Mouse (Mus musculus) midbrain, postnatal 0 days (tissue): ENCODE results near the gene Kmt5b. TPM values are rescaled to one million over a fixed set of nuclear protein-coding genes. Genes with fewer than 3 reads are reported as not detected.

Source experiments
- ATAC-seq: fragments of 200-750 bp; cut with Nextera tagmentation; 2 replicates; pipeline ENCODE4 v1.8.0; 2017; ENCODE audit warnings: moderate number of reproducible peaks, mild to moderate bottlenecking, moderate TSS enrichment, moderate library complexity; ENCODE audit not compliant: low FRiP score
- DNase-seq: peaks from one replicate; pipeline ENCODE4 v3.0.0-alpha.2; 2015; ENCODE audit warnings: low spot score
- H3K27ac ChIP-seq: fragments of 300-500 bp; sonication (generic); 2 replicates; pipeline ENCODE4 v1.5.1; 2014; ENCODE audit warnings: low read depth, mild to moderate bottlenecking, low read length, mixed read lengths
- H3K27me3 ChIP-seq: fragments of 300-500 bp; sonication (generic); 2 replicates; pipeline ENCODE4 v1.6.1; 2014; ENCODE audit warnings: low read length, control low read depth, mixed read lengths; ENCODE audit not compliant: insufficient read depth
- H3K36me3 ChIP-seq: fragments of 300-500 bp; sonication (generic); 2 replicates; pipeline ENCODE4 v1.6.1; 2014; ENCODE audit warnings: low read length, control low read depth, mixed read lengths; ENCODE audit not compliant: insufficient read depth
- H3K4me1 ChIP-seq: fragments of 300-500 bp; sonication (generic); 2 replicates; pipeline ENCODE4 v1.6.1; 2014; ENCODE audit warnings: mild to moderate bottlenecking, control low read depth, antibody characterized with exemption, low read length, mixed read lengths; ENCODE audit not compliant: insufficient read depth
- H3K4me2 ChIP-seq: fragments of 300-500 bp; sonication (generic); 2 replicates; pipeline ENCODE4 v1.6.1; 2014; ENCODE audit warnings: low read depth, mild to moderate bottlenecking, low read length, mixed read lengths; ENCODE audit not compliant: poor library complexity, severe bottlenecking
- H3K4me3 ChIP-seq: fragments of 300-500 bp; sonication (generic); 2 replicates; pipeline ENCODE4 v1.5.1; 2014; ENCODE audit warnings: low read depth, mild to moderate bottlenecking, low read length, moderate library complexity
- H3K9ac ChIP-seq: fragments of 300-500 bp; sonication (generic); replicated peaks from 2 replicates; pipeline ENCODE4 v1.6.1; 2014; ENCODE audit warnings: mild to moderate bottlenecking, low read length, moderate library complexity, mixed read lengths; ENCODE audit not compliant: poor library complexity, severe bottlenecking
- H3K9me3 ChIP-seq: fragments of 300-500 bp; sonication (generic); 2 replicates; pipeline ENCODE4 v1.6.1; 2016; ENCODE audit warnings: low read length, control low read depth
- CTCF ChIP-seq: IDR thresholded peaks from 2 replicates; pipeline ENCODE4 v1.5.1; 2016; ENCODE audit warnings: antibody characterized with exemption, mild to moderate bottlenecking
- WGBS: fragments of 180-500 bp; shearing (Covaris S2); extraction: QIAGEN DNeasy Blood & Tissue Kit; methylation state at CpG from one replicate; pipeline ENCODE4 v1.1.7; 2014; 5-methylcytosine and 5-hydroxymethylcytosine counted together
- polyA plus RNA-seq: library from polyadenylated mRNA; unstranded; fragments of >200 nt; fragmentation: Nextera tagmentation; extraction: Ambion mirVana; gene quantifications from 2 replicates; pipeline ENCODE4 v1.2.1, GENCODE M21; 2015
- total RNA-seq: library from RNA; depleted of rRNA; stranded (reverse); fragments of >200 nt; gene quantifications from 2 replicates; pipeline ENCODE4 v1.2.3, GENCODE M21; 2014

Kmt5b gene
- total and polyA plus RNA-seq, 2 experiments from 2014 or later = 41.4 to 64.0 TPM

DNA sequence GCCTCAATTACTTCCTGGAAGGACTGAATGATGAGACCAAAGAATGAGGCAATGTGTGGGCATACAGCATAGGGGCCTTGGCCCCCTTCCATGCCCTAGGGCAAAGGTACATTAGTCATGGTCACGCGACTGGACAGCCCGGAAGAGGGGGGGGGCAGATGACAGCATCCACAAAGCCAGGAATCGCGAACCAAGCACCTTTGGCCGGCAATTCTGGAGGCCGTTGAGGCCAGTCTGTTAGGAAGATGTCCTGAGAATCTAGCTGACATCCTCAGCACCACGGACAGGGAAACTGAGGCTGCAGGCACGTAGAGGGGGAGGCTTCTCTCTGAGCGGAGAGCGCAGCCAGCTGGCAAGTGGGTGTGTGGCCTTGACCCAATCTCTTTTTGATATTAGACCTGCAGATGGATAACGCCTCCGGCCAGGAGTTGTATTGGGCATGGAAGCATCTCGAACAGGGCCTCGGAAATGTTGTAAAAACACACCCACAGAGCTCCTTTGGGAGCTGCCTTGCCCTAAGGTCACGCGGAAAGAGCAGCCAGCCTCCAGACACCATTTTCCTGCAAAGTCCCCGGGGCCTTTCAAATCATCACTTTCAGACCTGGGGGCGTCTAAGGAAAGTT, 83.7 kb downstream of the Kmt5b start:
- Histone ChIP-seq H3K9me3 (no peaks in the 10 kb centered on the region), H3K4me3 (peak overlapping the region; percentile 98), H3K4me2 (peak overlapping the region; percentile 67), H3K27me3 (no peaks in the 10 kb centered on the region), H3K36me3 (no peaks in the 10 kb centered on the region), H3K9ac (0 out of 2 replicates have a peak overlapping the region, but pooled peaks have one; percentile 39), H3K27ac (peak overlapping the region; percentile 55), H3K4me1 (peaks cover 14% of the 10 kb centered on the region)
- no peak for TF ChIP-seq CTCF
- DNase-seq (peak; percentile 22), ATAC-seq (0 out of 2 replicates have a peak, but pooled peaks have one; percentile 0)
- 5% methylated on average over 19 of the region's 19 CpGs for whole genome bisulfite sequencing

DNA sequence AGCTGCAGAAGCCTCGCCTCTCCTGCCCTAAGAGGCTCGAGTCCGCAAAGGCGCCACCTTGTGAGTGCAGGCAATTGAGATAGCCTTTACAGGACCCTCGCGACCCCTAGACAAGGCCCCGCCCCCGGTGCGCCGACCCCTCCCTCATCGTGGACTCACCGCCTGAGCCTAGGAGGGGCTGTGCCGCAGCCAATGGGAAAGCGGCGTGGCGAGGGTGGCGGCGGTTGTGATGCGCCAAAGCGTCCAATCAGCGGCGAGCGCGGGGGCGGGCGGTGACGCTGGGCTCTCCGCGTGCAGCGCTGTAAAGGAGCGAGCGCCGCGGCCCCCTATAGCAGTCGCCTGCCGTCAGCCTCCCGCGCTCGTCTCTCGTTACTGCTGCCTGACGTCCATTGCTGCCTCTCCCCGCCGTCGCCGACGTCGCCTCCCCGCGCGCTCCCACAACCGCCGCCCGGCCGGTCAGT, 84.3 kb downstream of the Kmt5b start, which contains the start of gene Chka:
Gene Chka, plus strand, starts transcription at position 272 of the 461 bp plus-strand sequence.
- ATAC-seq = peak; percentile 98
- WGBS = under 1% methylated on average over 50 of the region's 54 CpGs
- Histone ChIP-seq H3K27ac (peak within 1 kb of the TSS; percentile 98), H3K4me3 (peak within 1 kb of the TSS; percentile 98), H3K9me3 (no peaks in the 10 kb centered on the region), H3K4me1 (peaks cover 14% of the 10 kb centered on the region), H3K36me3 (no peaks in the 10 kb centered on the region), H3K27me3 (no peaks in the 10 kb centered on the region), H3K4me2 (peak within 1 kb of the TSS; percentile 67), H3K9ac (peak within 1 kb of the TSS; percentile 94)
- peak; percentile 61 for TF ChIP-seq CTCF
- peak; percentile 98 for DNase-seq

DNA sequence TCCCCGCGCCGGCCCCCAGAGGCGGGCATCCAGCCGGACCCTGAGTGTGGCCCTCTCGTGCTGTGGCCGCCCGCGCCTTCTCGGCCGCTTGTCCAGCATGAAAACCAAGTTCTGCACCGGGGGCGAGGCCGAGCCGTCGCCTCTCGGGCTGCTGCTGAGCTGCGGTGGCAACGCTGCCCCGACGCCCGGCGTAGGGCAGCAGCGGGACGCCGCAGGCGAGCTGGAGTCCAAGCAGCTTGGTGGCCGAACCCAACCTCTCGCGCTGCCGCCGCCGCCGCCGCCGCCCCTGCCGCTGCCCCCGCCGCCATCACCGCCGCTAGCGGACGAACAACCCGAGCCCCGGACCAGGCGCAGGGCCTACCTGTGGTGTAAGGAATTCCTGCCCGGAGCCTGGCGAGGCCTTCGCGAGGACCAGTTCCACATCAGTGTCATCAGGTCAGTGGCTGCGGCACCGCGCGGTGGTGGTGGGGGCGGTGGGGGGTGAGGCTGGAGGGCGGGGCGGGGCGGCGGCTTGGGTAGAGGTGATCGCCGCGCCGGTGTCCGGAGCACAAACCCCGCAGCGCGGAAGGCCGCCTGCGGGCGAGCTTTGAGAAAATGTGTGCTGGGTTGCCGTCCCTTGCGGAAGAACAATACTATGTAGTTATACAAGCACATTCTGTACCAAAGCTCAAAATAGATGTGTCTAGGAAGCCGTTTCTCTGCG, 84.9 kb downstream of the Kmt5b start:
- no peak for TF ChIP-seq CTCF
- Histone ChIP-seq H3K27me3 (no peaks in the 10 kb centered on the region), H3K27ac (peak overlapping the region; percentile 98), H3K4me1 (peaks cover 14% of the 10 kb centered on the region), H3K9ac (peak overlapping the region; percentile 94), H3K4me2 (peak overlapping the region; percentile 67), H3K36me3 (no peaks in the 10 kb centered on the region), H3K9me3 (no peaks in the 10 kb centered on the region), H3K4me3 (peak overlapping the region; percentile 98)
- ATAC-seq = peak; percentile 35
- under 1% methylated on average over 40 of the region's 74 CpGs for WGBS
- DNase-seq = peak; percentile 32

DNA sequence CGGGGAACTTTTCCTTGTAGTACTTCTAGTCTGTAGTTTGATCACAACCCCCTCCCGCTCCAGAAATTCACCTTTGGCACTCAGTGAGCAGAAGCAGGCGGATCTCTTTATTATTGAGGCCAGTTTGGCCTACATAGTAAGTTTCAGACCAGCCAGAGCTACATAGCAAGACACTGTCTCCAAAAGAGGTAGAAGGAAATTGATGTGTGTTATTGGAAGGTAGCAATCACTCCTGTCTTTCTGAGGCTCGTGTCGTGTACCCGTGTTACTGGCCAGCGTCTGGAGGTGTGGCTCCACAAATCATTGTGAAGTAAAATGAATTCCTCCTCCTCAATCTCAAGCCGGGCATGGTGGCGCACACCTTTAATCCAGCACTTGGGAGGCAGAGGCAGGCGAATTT, 85.9 kb downstream of the Kmt5b start:
- DNase-seq = no peak
- no peak for TF ChIP-seq CTCF
- no peaks in the 10 kb centered on the region for H3K9me3 ChIP-seq
- no peaks in the 10 kb centered on the region for H3K36me3 ChIP-seq
- H3K4me2 ChIP-seq = peak overlapping the region; percentile 67
- no peak for ATAC-seq
- H3K4me1 ChIP-seq = peaks cover 14% of the 10 kb centered on the region
- no peak overlapping the region for H3K9ac ChIP-seq
- peak overlapping the region; percentile 98 for H3K4me3 ChIP-seq
- H3K27ac ChIP-seq = no peak overlapping the region
- 91% methylated on average over 10 of the region's 10 CpGs for WGBS
- H3K27me3 ChIP-seq = no peaks in the 10 kb centered on the region

DNA sequence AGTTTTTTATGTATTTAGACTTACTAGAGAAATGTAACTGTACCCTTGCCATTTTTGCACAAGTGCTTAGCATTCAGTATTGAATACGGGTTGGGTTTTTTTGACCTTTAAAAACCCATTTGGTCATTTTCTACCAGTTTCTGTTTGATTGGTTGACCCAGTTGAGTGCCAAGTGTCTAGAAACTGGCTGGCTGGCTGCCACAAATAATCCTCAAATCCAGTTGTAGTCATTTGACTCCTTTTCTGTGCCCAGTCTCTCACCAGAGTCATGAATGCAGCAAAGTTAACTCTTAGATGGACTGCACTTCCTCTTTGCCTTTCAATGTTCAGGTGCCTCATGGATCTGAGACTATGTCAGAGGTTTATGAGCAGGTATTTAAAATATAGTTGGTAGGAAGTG, 86.7 kb downstream of the Kmt5b start:
- no peak overlapping the region for H3K27ac ChIP-seq
- H3K4me2 ChIP-seq = peak overlapping the region; percentile 67
- ATAC-seq = no peak
- 76% methylated on average over 1 of the region's 1 CpGs for WGBS
- H3K4me1 ChIP-seq = peaks cover 14% of the 10 kb centered on the region
- no peaks in the 10 kb centered on the region for H3K36me3 ChIP-seq
- H3K27me3 ChIP-seq = no peaks in the 10 kb centered on the region
- H3K4me3 ChIP-seq = peak overlapping the region; percentile 5; the same call in 1 of the 2 replicates
- DNase-seq = peak; percentile 32
- no peak for TF ChIP-seq CTCF
- H3K9me3 ChIP-seq = no peaks in the 10 kb centered on the region
- no peak overlapping the region for H3K9ac ChIP-seq

DNA sequence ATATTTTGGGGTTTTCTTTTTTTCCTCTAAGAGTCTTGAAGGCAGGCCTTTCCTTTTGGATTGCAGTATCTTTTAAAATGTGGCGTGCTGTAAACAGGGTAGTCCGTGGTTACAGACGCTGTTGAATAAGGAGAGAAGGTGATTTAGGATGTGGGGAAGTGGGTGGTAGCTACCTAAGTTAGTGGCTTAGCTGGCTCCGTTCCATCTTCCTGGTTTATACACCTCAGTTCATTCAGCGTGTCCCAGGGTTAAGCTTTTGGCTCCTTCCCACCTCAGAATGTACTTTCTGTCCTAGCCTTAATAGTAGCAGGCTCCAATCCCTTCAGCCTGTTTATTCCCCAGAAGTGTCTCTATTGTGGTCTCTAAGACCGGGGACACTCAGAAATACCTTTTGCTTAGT, 87.9 kb downstream of the Kmt5b start:
- Histone ChIP-seq H3K27me3 (no peaks in the 10 kb centered on the region), H3K4me2 (peak overlapping the region; percentile 21), H3K4me3 (no peak overlapping the region), H3K9me3 (no peaks in the 10 kb centered on the region), H3K4me1 (peaks cover 14% of the 10 kb centered on the region), H3K36me3 (no peaks in the 10 kb centered on the region), H3K9ac (no peak overlapping the region), H3K27ac (0 out of 2 replicates have a peak overlapping the region, but pooled peaks have one; percentile 32)
- no peak for TF ChIP-seq CTCF
- no peak for ATAC-seq
- 73% methylated on average over 6 of the region's 6 CpGs for WGBS
- no peak for DNase-seq
